Mouse (Mus musculus): ENCODE results near the gene Tnfrsf4.
A peak's percentile ranks its signal among the peaks of the same experiment; 100 is the strongest.

Gene Tnfrsf4

DNA sequence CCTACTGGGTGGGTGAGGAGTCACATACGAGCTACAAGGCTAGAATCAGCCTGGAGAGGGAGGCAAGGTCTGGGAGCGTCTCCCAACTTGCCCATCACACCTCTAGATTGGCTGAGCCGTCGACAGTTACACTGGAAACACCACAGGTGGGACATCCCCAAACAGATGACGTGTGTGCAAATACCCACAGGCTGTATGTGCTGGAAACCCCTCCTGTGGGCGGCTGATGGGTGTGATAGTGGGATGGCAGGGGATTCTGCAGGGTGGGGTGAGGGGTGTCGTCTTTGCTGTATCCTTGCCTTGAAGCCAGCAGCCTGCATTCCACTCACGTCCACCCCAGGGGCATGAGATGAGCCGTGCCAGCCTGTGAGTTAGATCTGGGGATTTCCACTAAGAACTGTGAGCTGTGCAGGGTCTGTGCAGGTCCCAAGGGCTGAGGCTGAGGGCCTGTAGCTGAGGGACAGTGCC lies 17.0 kb downstream of the Tnfrsf4 start:
- peak; percentile 38 for DNase-seq

DNA sequence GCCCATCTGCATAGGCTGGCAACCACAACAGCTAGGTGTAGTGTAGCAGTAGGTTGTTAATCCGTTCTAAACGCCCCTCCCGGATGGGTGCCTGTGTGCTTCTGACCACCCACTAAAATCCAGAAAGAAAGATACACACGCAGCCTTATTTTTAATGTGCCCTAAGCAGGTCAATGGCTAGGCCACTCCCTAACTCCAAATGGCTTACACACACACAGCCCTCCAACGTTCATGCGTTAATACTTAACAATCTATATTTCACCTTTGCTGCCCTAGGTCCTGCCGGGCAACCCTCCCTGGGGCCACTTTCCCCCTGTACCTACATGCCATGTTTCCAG lies 17.6 kb downstream of the Tnfrsf4 start:
- DNase-seq, result no peak

DNA sequence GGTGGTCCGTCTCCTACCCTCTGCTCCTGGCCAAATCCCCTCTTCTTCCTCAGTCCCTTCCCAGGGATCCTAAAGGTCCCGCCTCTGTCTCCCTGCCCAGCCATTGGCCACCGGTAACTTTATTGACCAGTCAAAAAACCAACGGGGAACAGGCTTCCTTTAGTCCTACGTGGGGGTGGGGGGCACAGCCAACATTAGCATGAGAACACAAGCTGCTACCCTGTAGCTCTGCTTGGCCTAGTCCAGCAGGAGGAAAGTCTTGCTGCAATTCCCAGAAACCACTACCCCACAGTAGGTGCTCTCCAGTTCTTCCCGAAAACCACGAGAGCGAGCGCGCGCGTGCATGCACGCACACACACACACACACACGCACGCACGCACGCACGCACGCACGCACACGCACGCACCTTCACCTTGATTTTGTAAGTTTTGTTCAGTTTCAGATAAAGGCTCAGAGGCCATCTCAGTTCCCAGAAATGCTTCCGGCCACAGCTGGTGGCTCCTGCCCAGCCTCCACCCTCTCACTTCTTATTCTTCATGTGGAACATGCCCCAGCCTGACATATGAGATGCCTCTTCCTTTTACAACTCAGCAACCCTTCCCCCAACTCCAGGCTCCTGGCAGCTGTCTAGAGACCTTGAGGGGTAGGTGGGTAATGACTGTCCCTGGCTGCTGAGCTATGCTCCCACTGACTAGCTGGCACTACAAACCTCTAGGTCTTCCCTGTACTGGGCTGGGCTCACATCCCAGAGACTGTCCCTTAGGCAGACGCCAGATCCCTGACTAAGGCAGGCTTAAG lies 18.1 kb downstream of the Tnfrsf4 start:
- DNase-seq, result peak; percentile 92

GRCm38 (mm10) chr4:156032856-156033255 lies 19.2 kb downstream of the Tnfrsf4 start:
- DNase-seq, result peak; percentile 33

- peak; percentile 65 for DNase-seq
Measured at GRCm38 (mm10) chr4:156033476-156034119, 20.0 kb downstream of the Tnfrsf4 start.

DNA sequence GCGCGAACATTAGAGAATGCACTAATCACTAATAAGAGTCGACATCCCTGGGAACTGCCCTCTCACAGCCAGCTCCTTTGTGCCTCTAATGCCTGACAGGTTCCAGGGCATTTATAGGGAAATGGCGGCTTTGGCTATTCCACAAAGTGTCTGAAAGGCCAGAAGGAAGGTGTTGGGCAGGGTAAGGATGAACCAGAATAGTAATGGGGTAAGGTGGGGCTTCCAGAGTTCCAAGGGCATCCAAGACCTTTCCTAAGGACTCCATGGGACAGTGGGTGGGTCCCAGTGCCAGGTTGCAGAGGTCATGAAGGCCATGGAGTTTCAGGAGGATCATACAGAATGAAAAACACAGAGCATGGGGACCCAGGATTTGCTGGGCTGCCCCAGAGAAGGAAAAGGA lies 20.7 kb downstream of the Tnfrsf4 start:
- no peak for DNase-seq

DNA sequence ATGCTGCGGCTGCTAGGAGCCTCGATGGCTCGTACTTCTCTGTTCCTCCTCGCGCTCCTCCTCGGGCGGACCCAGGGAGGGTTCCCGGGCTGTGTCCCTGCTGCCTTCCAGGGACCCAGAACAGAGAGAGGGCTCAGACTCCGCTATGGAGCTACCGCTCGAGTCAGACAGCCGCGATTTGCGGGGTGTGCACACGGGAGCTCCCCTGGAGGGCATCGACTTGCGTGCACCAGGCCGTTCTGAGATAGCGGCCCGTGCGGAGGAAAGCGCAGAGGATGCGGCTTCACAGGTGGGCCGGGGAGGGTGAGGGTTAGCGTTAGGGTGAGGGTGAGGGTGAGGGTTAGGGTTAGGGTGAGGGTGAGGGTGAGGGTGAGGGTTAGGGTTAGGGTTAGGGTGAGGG lies 21.3 kb downstream of the Tnfrsf4 start:
- no peak for DNase-seq

DNA sequence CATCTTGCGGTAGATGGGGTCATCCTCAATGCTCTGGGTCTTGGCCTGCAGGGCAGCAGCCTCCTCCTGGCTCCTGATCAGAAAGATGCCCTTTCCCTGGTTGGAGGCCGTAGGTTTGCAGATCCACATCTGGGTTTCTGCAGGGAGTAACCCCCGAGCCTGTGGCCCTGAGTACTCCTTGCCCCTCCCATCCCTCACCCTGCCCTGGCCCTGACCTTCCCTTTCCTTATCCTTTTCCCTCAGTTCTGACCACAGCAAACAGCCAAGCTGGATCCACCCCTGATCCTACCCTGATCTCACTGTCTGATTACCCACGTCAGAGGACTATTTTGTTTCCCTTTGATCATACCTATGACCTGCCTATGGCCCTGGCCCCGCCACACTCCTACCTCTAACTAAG lies 31.1 kb downstream of the Tnfrsf4 start:
- DNase-seq, result no peak

- DNase-seq, result no peak
Measured at GRCm38 (mm10) chr4:156049779-156050178, 36.1 kb downstream of the Tnfrsf4 start.

- no peak for DNase-seq
Measured at GRCm38 (mm10) chr4:156050391-156050980, 36.8 kb downstream of the Tnfrsf4 start.

DNA sequence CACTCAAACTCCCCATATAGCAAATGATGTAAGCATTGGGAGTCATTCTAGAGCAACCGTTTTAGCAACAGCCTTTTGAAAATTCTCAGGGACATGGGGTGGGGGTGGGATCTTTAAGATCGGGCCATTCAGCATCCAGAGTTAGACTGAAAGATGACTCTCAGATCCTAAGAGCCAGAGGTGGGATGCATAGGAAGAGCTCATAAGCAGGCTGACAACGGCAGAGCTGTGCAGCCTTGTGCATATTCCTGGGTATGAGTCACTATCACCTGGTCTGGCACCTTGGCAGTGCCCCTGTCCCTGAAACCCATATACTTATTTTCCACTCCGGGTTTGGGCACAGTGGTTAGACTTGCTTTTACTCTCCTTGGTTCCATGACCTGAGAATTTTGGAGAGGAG lies 39.5 kb downstream of the Tnfrsf4 start:
- no peak for DNase-seq

GRCm38 (mm10) chr4:156054130-156054529 lies 40.5 kb downstream of the Tnfrsf4 start:
- DNase-seq, result no peak

DNA sequence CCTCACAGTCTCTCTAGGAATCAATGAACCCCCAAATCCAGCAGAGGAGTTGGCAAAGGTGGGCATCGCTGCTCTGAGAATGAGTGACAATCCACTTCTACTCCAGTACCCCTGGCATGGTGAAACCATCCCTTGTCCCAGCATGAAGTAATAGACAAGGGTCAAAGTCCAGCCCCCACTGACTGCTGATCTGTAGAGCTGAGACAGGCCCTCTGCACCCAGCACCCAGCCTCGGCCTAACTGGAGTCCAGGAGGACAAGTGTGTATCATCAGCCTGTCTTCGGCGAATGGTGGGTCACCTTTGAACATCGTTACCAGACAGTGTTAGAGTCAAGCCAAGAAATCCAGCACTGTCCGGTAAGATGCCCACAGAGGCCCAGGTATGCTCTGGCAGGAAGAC lies 41.0 kb downstream of the Tnfrsf4 start:
- DNase-seq, result no peak

DNA sequence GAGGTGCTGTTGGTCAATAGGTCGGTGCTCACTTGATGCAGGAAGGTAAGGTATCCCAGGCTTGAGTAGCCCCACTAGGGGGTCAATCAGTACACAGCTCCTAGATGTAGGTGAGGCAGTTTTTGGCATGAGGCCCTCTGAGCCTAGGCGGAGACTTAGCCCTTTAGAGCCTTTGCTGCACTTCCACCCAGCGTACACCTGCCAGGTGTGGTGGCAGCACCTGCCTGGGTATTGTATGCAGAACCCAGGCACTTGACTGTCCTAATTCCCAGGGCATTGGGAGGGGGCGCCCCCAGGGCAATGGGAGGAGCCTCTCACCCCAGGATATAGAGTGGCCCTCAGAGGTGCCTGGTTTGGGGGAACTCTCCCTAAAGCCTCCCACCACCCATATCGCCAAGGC lies 41.5 kb downstream of the Tnfrsf4 start:
- no peak for DNase-seq

- no peak for DNase-seq
Measured at GRCm38 (mm10) chr4:156057702-156058101, 44.1 kb downstream of the Tnfrsf4 start.

DNA sequence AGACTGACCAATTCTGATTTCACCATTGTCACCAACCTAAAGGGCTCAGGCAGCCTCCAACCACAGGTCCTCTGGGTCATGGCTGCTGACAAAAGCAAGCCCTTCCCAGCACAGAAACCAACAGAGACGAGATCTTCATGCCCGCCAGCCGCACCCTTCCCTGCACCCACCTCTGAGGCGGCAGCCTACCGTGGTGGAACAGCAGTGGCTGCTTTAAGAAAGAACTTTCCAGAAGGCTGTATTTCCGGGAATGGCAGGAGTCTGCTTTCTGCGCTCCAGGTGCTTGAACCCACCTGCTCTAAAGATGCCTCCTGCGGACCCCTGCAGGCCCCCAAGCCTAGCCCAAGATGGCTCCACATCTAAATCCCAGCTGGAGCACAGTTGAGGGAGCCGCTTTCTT lies 45.2 kb downstream of the Tnfrsf4 start:
- no peak for DNase-seq

GRCm38 (mm10) chr4:156059261-156059660 lies 45.6 kb downstream of the Tnfrsf4 start, which contains the start of gene Ttll10:
TSS of gene Ttll10 (minus strand) at chr4:156059414.
- DNase-seq, result no peak

- DNase-seq, result no peak
Measured at GRCm38 (mm10) chr4:156059713-156060112, 46.1 kb downstream of the Tnfrsf4 start.

DNA sequence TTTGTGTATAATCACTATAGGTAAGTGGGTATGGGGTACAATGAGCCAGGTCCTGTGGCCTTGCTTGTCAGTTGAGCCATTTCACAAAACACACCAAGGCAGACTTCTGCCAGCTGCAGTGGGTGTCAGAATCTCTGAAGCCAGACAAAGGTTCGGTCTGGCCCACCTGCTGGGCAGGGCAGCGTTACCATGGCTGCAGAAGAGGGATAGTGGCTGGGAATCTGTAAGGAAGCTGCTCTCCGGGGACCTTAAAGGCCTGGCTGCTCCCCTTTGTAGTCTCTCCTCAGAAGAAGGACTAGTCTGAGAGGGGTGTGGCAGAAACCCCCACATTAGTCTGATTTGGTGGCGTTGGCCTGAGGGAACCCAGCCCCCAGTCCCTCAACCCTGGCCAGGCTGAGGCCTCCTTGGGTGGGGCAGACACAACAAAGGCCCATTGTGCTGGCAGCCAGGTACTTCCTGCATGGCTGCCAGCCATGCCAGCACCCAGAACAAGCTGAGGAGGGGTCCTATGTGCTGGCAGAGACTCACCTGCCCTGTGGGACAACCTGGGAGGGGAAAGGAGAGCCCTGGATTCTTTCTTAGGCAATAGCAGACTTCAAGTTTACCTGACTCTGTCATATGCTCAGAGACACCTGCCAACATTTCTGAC lies 50.3 kb downstream of the Tnfrsf4 start:
- DNase-seq, result no peak

DNA sequence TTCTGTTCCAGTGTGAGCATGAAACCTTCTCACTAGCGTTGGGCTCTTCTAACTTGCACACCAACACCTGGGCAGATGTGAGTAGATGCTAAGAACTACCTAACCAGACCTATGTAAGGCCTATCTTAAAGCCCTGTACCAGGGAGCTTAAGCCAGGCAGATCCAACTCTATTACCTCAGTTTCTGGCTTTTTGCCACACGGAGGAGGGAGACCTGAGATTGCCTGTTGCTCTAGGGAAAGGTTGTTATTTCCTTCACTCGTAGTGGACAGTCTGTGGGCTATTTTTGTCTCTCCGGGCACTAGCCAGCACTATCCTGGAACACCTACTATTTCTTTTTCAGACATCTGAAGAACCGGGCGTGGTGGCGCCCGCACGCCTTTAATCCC lies 50.9 kb downstream of the Tnfrsf4 start:
- no peak for DNase-seq

- no peak for DNase-seq
Measured at GRCm38 (mm10) chr4:156065156-156065894, 51.7 kb downstream of the Tnfrsf4 start.

All from cerebellum, adult 9-10 months (tissue).